Mouse (Mus musculus): ENCODE results near the gene Sh2d4b.

The Sh2d4b gene

DNA sequence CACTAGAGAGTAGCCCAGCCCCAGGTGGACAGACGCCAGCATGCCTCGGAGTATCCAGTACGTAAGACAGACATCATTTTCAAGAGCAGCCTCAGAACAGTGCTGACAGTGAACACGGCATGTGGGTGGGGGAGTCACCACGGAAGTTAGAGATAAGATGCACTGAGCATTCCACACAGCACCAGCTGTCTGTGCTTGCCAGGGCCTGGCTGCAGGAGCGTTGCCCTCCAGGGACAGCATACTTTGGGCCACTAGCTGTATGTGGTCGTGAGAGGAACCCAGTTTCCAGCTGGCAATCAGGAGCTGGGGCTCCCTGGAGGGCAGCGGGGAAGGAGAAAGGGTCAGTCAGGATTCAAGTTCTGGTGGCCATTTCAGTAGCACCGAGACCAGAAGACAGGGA lies 13.7 kb upstream of the Sh2d4b start:
- DNase-seq (ENCODE audit: low spot score) = no peak

DNA sequence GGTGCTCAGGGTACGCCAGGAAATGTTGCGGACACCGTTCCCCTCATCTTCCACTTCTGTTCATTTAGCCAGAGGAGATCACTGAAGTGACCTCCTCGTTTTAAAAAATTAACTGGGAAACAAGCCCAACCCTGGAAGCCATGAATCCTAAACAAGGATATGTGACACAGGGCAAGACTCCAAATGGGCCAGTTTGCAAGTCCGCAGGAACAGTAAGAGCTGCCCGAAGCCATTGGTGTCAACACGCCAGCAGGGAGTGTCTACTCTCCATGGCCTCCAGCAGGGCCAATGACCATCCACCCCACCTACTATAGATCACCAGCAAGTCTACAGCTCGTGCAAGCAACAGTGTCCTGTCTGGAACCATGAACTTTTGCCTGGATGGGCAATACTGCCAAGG lies 12.7 kb upstream of the Sh2d4b start:
- no peak for DNase-seq (ENCODE audit: low spot score)

DNA sequence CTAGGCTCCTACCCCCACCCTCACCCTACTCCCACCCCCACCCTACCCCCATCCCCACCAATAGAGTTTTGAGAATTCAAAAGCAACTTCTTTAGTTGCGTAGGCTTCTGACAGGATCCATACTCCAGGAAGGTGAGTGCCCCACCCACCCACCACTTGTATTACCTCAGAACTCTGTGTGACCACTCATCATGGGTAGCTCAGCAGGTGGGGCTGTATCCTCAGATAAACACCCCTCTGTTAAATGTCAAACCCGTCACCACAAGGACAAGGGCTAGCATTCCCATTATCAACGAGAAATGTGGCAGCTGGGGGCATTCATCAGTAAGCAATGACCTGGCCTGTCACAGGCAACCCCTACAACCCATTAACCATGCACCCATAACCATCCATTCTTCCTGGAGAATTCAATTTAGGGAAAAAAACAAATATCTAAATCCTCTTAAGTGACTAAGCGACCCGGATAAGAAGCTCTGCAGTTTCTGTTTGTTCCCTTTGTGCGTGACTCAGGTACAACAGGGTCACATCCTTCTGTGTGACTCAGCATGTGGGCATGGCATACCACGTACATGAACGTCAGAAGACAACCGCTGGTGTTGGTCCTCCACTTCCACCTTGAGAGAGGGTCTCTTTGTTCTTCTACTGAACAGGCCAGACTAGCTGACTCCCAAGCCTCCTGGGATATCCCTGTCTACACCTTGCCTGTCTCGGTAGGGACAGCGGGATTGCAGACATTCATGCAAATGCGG lies 9.4 kb upstream of the Sh2d4b start:
- no peak for DNase-seq (ENCODE audit: low spot score)

- DNase-seq (ENCODE audit: low spot score) = peak; percentile 36
Observed at GRCm38 (mm10) chr14:40900267-40900666, 7.2 kb upstream of the Sh2d4b start.

DNA sequence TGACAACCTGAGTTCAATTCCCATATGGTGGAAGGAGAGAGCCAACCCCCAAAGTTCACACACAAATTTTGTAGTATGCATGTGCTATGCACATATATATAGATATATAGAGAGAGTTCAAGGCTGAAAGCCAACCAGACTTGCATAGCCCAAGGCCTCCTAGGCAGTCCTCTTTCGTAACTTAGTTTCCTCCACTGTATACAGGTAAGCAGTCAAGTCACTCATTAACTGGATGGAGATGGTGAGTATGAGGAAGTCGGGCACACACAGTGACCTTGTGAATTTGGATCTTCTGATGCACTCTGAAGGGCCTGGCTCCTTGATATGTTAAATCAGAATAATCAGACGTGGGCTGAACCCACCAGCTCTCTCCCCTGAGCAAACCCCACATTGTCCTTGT lies 4.8 kb upstream of the Sh2d4b start:
- no peak for DNase-seq (ENCODE audit: low spot score)

DNA sequence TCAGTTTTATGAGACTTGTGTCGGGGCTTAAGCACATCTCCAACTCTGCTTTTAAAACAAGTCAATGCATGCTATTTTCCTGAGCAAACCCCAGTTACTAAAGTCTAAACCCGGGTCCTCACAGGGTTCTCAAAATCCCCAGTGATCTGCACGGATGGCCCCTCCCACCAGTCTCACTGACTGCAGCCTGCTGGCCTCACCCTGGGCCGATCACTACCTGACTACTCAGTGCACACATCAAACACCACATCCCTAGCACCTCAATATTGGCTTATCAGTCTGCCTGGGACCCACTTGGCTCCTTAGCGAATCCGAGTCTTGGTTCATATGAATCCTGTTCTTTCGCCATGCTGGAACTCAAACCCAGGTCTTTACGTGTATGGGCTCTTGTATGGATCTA lies 2.6 kb upstream of the Sh2d4b start:
- DNase-seq (ENCODE audit: low spot score) = no peak

DNA sequence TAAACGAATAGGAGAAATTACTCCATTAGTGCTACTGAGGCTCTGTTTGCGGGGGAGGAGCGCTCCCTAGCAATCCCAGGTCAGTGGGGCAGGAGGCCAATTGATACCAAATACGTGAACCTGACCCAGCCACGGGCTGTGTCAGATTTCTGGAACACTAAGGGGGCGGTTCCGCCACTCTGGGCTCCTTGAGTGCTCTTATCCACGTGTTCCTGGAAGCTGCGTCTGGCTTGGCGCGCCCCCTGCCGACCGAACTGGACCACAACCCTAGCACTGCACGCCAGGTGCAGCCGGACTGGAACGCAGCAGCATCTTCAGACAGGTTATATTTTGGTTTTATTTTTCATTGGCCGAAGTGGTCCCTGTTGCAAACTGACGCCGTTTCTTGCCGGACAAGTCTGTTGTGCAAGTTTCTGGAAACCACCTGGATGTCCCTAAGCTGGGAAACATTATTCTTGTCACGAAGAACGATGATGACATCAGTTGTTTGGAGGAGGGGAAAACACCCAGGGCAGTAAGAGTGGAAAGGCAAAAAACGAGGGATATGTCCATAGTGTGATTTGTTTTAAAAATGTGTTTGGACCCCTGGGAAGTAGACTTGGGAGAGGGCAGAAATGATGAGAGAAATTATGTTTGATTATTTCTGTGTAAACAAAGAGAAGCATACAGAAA lies 1.6 kb upstream of the Sh2d4b start:
- DNase-seq (ENCODE audit: low spot score) = peak; percentile 88

GRCm38 (mm10) chr14:40893884-40894283 lies 818 bp upstream of the Sh2d4b start:
- no peak for DNase-seq (ENCODE audit: low spot score)

- no peak for DNase-seq (ENCODE audit: low spot score)
Observed at GRCm38 (mm10) chr14:40892326-40892825, 690 bp downstream of the Sh2d4b start.

DNA sequence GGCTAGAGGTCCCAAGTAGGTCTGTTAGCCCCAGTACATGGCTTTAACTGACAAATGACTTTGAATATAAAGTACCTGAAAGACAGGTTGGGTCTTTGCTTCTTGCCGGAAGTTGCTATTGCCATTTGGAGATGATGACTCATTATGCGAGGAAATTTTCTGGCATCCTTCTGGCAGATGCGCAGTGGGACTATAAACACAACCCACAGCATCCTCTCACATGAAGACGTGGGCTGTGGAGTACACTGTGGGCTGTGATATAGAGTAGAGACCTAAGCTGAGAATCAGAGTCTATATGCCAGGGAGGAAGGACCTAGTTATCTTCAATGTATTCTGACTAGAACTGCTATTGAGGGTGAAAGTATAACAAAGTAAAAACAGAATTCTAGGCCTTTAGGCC lies 1.6 kb downstream of the Sh2d4b start:
- no peak for DNase-seq (ENCODE audit: low spot score)

DNA sequence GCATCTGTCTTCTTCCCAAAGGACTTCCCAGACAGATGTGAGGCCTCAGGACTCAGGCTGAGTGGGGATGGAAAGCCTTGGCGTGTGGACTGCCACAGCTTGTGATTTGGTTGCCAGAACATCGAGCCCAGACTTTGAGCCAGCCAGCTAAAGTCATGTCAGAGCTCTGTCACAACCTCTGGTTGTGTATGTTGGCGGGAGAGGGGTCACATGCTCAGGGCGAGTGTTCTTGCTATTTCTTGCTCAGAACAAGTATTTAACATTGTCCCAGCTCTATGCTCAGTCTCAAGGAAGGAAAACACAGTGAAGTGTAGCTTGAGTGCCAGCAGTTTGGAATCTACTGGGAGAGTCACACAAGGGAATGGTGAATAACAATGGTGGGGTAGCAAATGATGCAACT lies 3.4 kb downstream of the Sh2d4b start:
- no peak for DNase-seq (ENCODE audit: low spot score)

DNA sequence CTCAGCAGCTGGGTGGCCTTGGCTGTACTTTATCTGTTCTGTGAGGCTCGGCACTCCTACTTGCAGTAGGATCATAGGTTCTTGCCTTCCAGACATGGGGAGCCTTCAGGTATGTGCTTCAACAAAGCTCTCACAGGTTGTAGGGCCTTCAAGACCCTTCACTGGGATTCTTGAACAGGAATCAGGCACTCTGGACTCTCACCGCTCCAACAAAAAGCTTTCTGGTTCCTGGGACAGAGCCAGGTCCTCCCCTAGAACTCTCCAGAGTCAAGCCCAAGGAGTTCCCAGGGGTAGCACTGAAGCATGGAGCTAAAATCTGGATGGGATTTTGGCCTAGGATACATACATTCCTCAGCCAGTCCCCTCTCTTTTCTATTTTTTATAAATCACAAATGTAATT lies 3.9 kb downstream of the Sh2d4b start:
- DNase-seq (ENCODE audit: low spot score) = no peak

DNA sequence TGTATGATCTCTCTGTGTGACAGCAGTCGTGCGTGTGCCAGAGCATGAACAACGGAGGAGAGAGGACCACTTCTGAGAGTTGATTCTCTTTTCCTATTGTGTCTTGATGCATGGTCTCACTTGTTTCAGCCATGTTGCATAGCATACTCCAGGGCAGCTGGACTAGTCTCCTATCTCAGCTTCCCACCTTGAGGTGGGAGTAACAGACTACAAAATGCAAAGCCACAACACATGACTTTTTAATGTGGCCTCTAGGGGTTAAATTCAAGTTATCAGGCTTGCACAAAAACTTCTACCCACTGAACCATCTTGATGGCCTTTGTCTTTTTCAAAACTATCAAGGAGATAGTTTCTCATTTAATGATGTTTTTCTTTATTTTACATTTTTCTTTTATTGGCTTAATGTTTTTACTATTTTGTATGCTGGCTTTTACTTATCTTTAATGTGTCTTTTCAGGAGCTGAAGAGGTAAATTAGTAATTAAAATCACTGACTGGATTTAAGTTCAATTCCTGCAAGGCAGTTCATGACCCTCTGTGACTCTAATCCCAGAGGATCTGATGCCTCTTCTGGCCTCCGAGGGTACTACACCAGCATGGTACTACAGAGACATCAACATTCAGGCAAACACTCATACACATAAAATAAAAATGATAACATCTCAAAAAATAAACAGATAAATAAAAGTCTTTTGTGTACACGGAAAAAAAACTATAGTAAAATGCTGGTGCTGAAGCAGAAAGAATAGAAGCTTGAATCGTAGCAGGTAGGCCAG lies 6.5 kb downstream of the Sh2d4b start:
- DNase-seq (ENCODE audit: low spot score) = peak; percentile 39

- DNase-seq (ENCODE audit: low spot score) = no peak
Observed at GRCm38 (mm10) chr14:40885752-40886151, 7.3 kb downstream of the Sh2d4b start.

GRCm38 (mm10) chr14:40885225-40885624 lies 7.8 kb downstream of the Sh2d4b start:
- DNase-seq (ENCODE audit: low spot score) = peak; percentile 40

GRCm38 (mm10) chr14:40874565-40874964 lies 18.5 kb downstream of the Sh2d4b start:
- DNase-seq (ENCODE audit: low spot score) = no peak

GRCm38 (mm10) chr14:40873961-40874360 lies 19.1 kb downstream of the Sh2d4b start:
- no peak for DNase-seq (ENCODE audit: low spot score)

DNA sequence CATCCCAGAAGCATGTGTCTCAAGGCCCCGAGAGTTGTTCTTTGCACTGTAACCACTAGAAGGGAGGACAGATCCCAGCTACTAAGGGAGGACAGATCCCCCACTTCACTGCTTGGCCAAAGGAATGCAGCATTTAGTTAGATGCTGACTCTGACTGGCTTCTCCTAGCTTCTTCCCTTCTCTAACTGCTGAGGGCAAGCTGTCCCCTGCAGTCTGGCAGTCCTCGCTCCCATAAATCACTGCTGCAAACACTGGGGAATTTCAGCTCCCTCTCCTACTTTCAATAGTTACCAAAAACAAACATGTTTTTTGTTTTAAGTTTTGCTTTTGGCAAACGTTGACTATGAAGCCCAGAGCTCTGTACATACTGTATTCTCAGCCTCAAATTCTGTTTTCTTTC lies 22.5 kb downstream of the Sh2d4b start:
- no peak for DNase-seq (ENCODE audit: low spot score)

GRCm38 (mm10) chr14:40864811-40865514 lies 28.1 kb downstream of the Sh2d4b start:
- peak; percentile 6 for DNase-seq (ENCODE audit: low spot score)

DNA sequence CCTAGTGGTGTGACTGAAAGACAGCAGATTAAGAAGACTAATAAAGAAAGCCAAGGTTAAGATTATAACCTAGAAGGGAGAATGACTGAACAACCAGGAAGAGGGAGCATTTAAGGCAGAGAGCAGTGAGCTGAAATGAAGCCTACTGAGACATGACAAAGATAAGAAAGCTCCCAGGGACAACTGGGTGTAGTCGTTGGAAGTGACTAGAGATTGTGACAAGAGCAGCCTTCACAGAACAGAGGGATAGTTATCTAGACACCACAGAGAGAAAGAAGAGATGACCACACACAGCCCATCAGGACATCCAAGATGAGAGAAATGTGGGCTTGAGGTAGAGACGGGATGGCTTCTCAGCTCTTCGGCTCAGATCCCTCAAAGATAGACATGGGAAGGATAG lies 29.4 kb downstream of the Sh2d4b start:
- no peak for DNase-seq (ENCODE audit: low spot score)

- DNase-seq (ENCODE audit: low spot score) = peak; percentile 6
Observed at GRCm38 (mm10) chr14:40863022-40863421, 30.0 kb downstream of the Sh2d4b start.

DNA sequence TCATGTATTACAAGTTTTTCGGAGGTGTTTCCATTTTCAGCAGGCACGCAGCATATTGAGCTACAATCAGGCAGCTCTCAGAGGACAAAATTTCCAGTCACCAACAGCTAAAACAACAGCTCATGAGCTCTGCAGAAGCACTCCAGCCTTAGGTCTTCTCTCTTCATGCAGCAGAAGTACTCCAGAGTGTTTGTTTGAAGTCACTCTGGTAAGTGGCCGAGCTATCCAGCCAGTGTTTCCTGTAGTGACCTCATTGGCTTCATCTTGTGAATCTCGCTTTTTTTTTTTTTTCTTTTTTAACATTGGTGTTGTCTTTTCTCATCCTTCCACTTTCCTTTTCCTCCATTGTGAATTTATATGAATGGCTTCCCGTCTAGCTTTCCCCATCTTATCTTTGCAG lies 40.1 kb downstream of the Sh2d4b start:
- DNase-seq (ENCODE audit: low spot score) = peak; percentile 7

Measured in embryo, embryonic 10 days (tissue).